Mouse (Mus musculus) erythroblast, embryonic 14.5 days (primary cell): Measurements from ENCODE around the gene Chd1l.

Experiments used
- GATA1 ChIP-seq: IDR thresholded peaks from 2 replicates; pipeline ENCODE4 v1.6.1; 2012; ENCODE audit warnings: low read length, inconsistent platforms, mixed read lengths
- TAL1 ChIP-seq: IDR thresholded peaks from 3 replicates; pipeline ENCODE4 v1.6.1; 2012; ENCODE audit warnings: low read length, inconsistent platforms, mixed read lengths

GRCm38 (mm10) chr3:97658426-97659193, 48.6 kb upstream of the Chd1l start:
- TF ChIP-seq TAL1 (no peak), GATA1 (no peak)
